Mouse (Mus musculus) midbrain, embryonic 16.5 days (tissue): ENCODE results near the gene Morn1. TPM values are rescaled to one million over a fixed set of nuclear protein-coding genes. Genes with fewer than 3 reads are reported as not detected.
A peak's percentile ranks its signal among the peaks of the same experiment; 100 is the strongest.

ENCODE experiments used
- ATAC-seq: fragments of 200-750 bp; cut with Nextera tagmentation; 2 replicates; pipeline ENCODE4 v1.8.0; 2017; ENCODE audit warnings: moderate TSS enrichment
- H3K27ac ChIP-seq: fragments of 300-500 bp; sonication (generic); 2 replicates; pipeline ENCODE4 v1.5.1; 2014; ENCODE audit warnings: mild to moderate bottlenecking, low read length, mixed read lengths
- H3K27me3 ChIP-seq: fragments of 300-500 bp; sonication (generic); 2 replicates; pipeline ENCODE4 v1.6.1; 2014; ENCODE audit warnings: low read depth, low read length, mixed read lengths; ENCODE audit not compliant: control insufficient read depth, insufficient read depth
- H3K36me3 ChIP-seq: fragments of 300-500 bp; sonication (generic); 2 replicates; pipeline ENCODE4 v1.6.1; 2014; ENCODE audit warnings: mild to moderate bottlenecking, low read length, moderate library complexity, mixed read lengths; ENCODE audit not compliant: control insufficient read depth, insufficient read depth
- H3K4me1 ChIP-seq: fragments of 300-500 bp; sonication (generic); 2 replicates; pipeline ENCODE4 v1.6.1; 2014; ENCODE audit warnings: mild to moderate bottlenecking, low read length, mixed read lengths; ENCODE audit not compliant: control insufficient read depth, insufficient read depth
- H3K4me2 ChIP-seq: fragments of 300-500 bp; sonication (generic); 2 replicates; pipeline ENCODE4 v1.6.1; 2014; ENCODE audit warnings: mild to moderate bottlenecking, low read length, mixed read lengths
- H3K4me3 ChIP-seq: fragments of 300-500 bp; sonication (generic); 2 replicates; pipeline ENCODE4 v1.5.1; 2014; ENCODE audit warnings: low read depth, mild to moderate bottlenecking, low read length, moderate library complexity, mixed read lengths
- H3K9ac ChIP-seq: fragments of 300-500 bp; sonication (generic); 2 replicates; pipeline ENCODE4 v1.6.1; 2014; ENCODE audit warnings: low read depth, low read length, mixed read lengths
- H3K9me3 ChIP-seq: fragments of 300-500 bp; sonication (generic); replicated peaks from 2 replicates; pipeline ENCODE4 v1.6.1; 2014; ENCODE audit warnings: mild to moderate bottlenecking, low read length, mixed read lengths; ENCODE audit not compliant: control insufficient read depth, poor library complexity, severe bottlenecking
- WGBS: fragments of 180-500 bp; shearing (Covaris S2); extraction: QIAGEN DNeasy Blood & Tissue Kit; methylation state at CpG from one replicate; pipeline ENCODE4 v1.1.7; 2014; 5-methylcytosine and 5-hydroxymethylcytosine counted together
- polyA plus RNA-seq: library from polyadenylated mRNA; unstranded; fragments of >200 nt; fragmentation: Nextera tagmentation; extraction: Ambion mirVana; gene quantifications from 2 replicates; pipeline ENCODE4 v1.2.1, GENCODE M21; 2015

Morn1 gene
- polyA plus RNA-seq = 7.3 and 8.9 TPM in 2 replicates

- Histone ChIP-seq H3K4me3 (peak within 1 kb of the TSS; percentile 88), H3K9me3 (no peaks in the 10 kb centered on the region), H3K27ac (peak within 1 kb of the TSS; percentile 92), H3K4me1 (peaks cover 22% of the 10 kb centered on the region), H3K36me3 (peaks cover 7% of the 10 kb centered on the region; the same call in 1 of the 2 replicates), H3K27me3 (no peaks in the 10 kb centered on the region), H3K9ac (peak within 1 kb of the TSS; percentile 90), H3K4me2 (peak within 1 kb of the TSS; percentile 94)
- ATAC-seq = peak; percentile 97
- under 1% methylated on average over 84 of the region's 85 CpGs for WGBS
Observed at GRCm38 (mm10) chr4:155086108-155087024, at the start of gene Morn1, which contains the start of gene Rer1. Morn1 (plus strand) TSS chr4:155086577. Rer1 (minus strand) TSS chr4:155086382.

GRCm38 (mm10) chr4:155040197-155040596, 46.2 kb upstream of the Morn1 start:
- no peaks in the 10 kb centered on the region for H3K36me3 ChIP-seq
- WGBS = 9% methylated on average over 9 of the region's 9 CpGs
- peak overlapping the region; percentile 4; the same call in 1 of the 2 replicates for H3K4me3 ChIP-seq
- no peak overlapping the region for H3K27ac ChIP-seq
- H3K27me3 ChIP-seq = peaks cover 18% of the 10 kb centered on the region; the same call in 1 of the 2 replicates
- H3K4me1 ChIP-seq = peaks cover 22% of the 10 kb centered on the region
- no peaks in the 10 kb centered on the region for H3K9me3 ChIP-seq
- H3K4me2 ChIP-seq = peak overlapping the region; percentile 86
- peak; percentile 25; the same call in 1 of the 2 replicates for ATAC-seq
- peak overlapping the region; percentile 3; the same call in 1 of the 2 replicates for H3K9ac ChIP-seq

- Histone ChIP-seq H3K4me2 (peak overlapping the region; percentile 86), H3K4me3 (no peak overlapping the region), H3K36me3 (no peaks in the 10 kb centered on the region), H3K9me3 (no peaks in the 10 kb centered on the region), H3K4me1 (peaks cover 22% of the 10 kb centered on the region), H3K27ac (no peak overlapping the region), H3K9ac (peak overlapping the region; percentile 3), H3K27me3 (peaks cover 18% of the 10 kb centered on the region; the same call in 1 of the 2 replicates)
- WGBS = 45% methylated on average over 6 of the region's 6 CpGs
- ATAC-seq = no peak
Observed at GRCm38 (mm10) chr4:155040696-155041095, 45.7 kb upstream of the Morn1 start.

GRCm38 (mm10) chr4:155042606-155043288, 43.6 kb upstream of the Morn1 start:
- H3K4me1 ChIP-seq = peaks cover 22% of the 10 kb centered on the region
- H3K4me3 ChIP-seq = peak overlapping the region; percentile 60
- peak; percentile 47 for ATAC-seq
- no peaks in the 10 kb centered on the region for H3K36me3 ChIP-seq
- peak overlapping the region; percentile 86 for H3K4me2 ChIP-seq
- no peak overlapping the region for H3K27ac ChIP-seq
- under 1% methylated on average over 53 of the region's 65 CpGs for WGBS
- peaks cover 18% of the 10 kb centered on the region; the same call in 1 of the 2 replicates for H3K27me3 ChIP-seq
- H3K9me3 ChIP-seq = no peaks in the 10 kb centered on the region
- H3K9ac ChIP-seq = peak overlapping the region; percentile 71

- 1% methylated on average over 18 of the region's 25 CpGs for WGBS
- peaks cover 22% of the 10 kb centered on the region for H3K4me1 ChIP-seq
- H3K27me3 ChIP-seq = peaks cover 18% of the 10 kb centered on the region; the same call in 1 of the 2 replicates
- no peak overlapping the region for H3K27ac ChIP-seq
- no peaks in the 10 kb centered on the region for H3K9me3 ChIP-seq
- ATAC-seq = peak; percentile 18; the same call in 1 of the 2 replicates
- H3K9ac ChIP-seq = peak overlapping the region; percentile 71
- peak overlapping the region; percentile 60 for H3K4me3 ChIP-seq
- peak overlapping the region; percentile 86 for H3K4me2 ChIP-seq
- no peaks in the 10 kb centered on the region for H3K36me3 ChIP-seq
Observed at GRCm38 (mm10) chr4:155043289-155043625, 43.1 kb upstream of the Morn1 start.

- Histone ChIP-seq H3K27me3 (peaks cover 18% of the 10 kb centered on the region; the same call in 1 of the 2 replicates), H3K27ac (no peak overlapping the region), H3K9ac (no peak overlapping the region), H3K9me3 (no peaks in the 10 kb centered on the region), H3K4me2 (no peak overlapping the region), H3K4me1 (peaks cover 11% of the 10 kb centered on the region; the same call in 1 of the 2 replicates), H3K36me3 (no peaks in the 10 kb centered on the region), H3K4me3 (no peak overlapping the region)
- no peak for ATAC-seq
- 83% methylated on average over 14 of the region's 14 CpGs for WGBS
Observed at GRCm38 (mm10) chr4:155046636-155047035, 39.7 kb upstream of the Morn1 start.

- ATAC-seq = no peak
- WGBS = 80% methylated on average over 7 of the region's 7 CpGs
- Histone ChIP-seq H3K27me3 (no peaks in the 10 kb centered on the region), H3K9ac (no peak overlapping the region), H3K4me3 (no peak overlapping the region), H3K9me3 (no peaks in the 10 kb centered on the region), H3K36me3 (no peaks in the 10 kb centered on the region), H3K4me2 (no peak overlapping the region), H3K27ac (no peak overlapping the region), H3K4me1 (no peaks in the 10 kb centered on the region)
Observed at GRCm38 (mm10) chr4:155050116-155050515, 36.3 kb upstream of the Morn1 start.

GRCm38 (mm10) chr4:155056724-155057123, 29.7 kb upstream of the Morn1 start, which contains the start of gene Plch2:
Plch2 (minus strand) TSS chr4:155056784.
- 49% methylated on average over 10 of the region's 10 CpGs for WGBS
- Histone ChIP-seq H3K36me3 (no peaks in the 10 kb centered on the region), H3K27ac (no peak within 1 kb of the TSS), H3K4me1 (no peaks in the 10 kb centered on the region), H3K9ac (0 out of 2 replicates have a peak within 1 kb of the TSS, but pooled peaks have one; percentile 20), H3K4me2 (no peak within 1 kb of the TSS), H3K4me3 (no peak within 1 kb of the TSS), H3K27me3 (no peaks in the 10 kb centered on the region), H3K9me3 (no peaks in the 10 kb centered on the region)
- peak; percentile 29; the same call in 1 of the 2 replicates for ATAC-seq
